Mouse (Mus musculus): ENCODE measurements around the gene Snx5.

The Snx5 gene

GRCm38 (mm10) chr2:144228521-144229346, 42.0 kb downstream of the Snx5 start:
- no peak for DNase-seq (ENCODE audit: low read depth, low spot score)

- DNase-seq (ENCODE audit: low read depth, low spot score), result no peak
These were observed 43.7 kb downstream of the Snx5 start for GRCm38 (mm10) chr2:144226906-144227586.

GRCm38 (mm10) chr2:144224351-144224750, 46.4 kb downstream of the Snx5 start:
- DNase-seq (ENCODE audit: low read depth, low spot score), result no peak

GRCm38 (mm10) chr2:144215601-144216000, 55.1 kb downstream of the Snx5 start:
- no peak for DNase-seq (ENCODE audit: low read depth, low spot score)

- no peak for DNase-seq (ENCODE audit: low read depth, low spot score)
These were observed 55.5 kb downstream of the Snx5 start for GRCm38 (mm10) chr2:144215195-144215594.

GRCm38 (mm10) chr2:144214508-144215185, 56.1 kb downstream of the Snx5 start:
- DNase-seq (ENCODE audit: low read depth, low spot score), result no peak

GRCm38 (mm10) chr2:144213803-144214202, 56.9 kb downstream of the Snx5 start:
- no peak for DNase-seq (ENCODE audit: low read depth, low spot score)

- no peak for DNase-seq (ENCODE audit: low read depth, low spot score)
These were observed 61.3 kb downstream of the Snx5 start for GRCm38 (mm10) chr2:144209425-144209824.

- DNase-seq (ENCODE audit: low read depth, low spot score), result no peak
These were observed 63.3 kb downstream of the Snx5 start for GRCm38 (mm10) chr2:144207365-144207764.

GRCm38 (mm10) chr2:144203001-144203400, 67.7 kb downstream of the Snx5 start:
- no peak for DNase-seq (ENCODE audit: low read depth, low spot score)

GRCm38 (mm10) chr2:144202567-144202966, 68.1 kb downstream of the Snx5 start:
- DNase-seq (ENCODE audit: low read depth, low spot score), result no peak

- no peak for DNase-seq (ENCODE audit: low read depth, low spot score)
These were observed 68.6 kb downstream of the Snx5 start for GRCm38 (mm10) chr2:144202151-144202550.
